ENCODE assay signal across 8 mouse cellular contexts in the genomic region with DNA sequence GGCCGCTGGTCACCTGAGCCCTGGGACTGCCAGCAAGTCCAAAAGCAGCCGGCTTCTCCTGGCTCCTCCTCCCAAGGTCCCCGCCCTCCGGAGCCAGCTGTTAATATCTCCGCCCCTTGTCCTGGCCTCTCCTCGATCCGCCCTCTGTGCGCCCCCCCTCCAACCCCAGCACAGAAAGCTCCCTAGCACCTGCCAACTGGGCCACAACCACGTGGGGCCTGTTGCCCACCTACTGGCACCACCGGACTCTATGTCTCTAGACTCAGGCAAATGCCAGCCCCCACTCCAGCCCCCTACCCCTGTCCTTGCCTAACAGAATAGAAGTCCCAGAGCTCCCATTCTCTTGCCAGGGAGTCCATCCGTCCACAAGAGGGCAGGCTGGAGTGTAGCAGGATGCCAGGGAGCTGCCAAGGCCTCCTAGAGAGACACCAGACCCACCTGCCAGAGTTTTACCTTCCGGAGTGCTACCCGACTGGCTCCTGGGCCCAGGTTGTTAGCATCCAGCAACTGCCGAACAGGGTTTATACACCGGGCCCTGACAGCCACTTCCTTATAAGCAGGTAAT. TPM values are rescaled to one million over a fixed set of nuclear protein-coding genes. Genes with fewer than 3 reads are reported as not detected.
DNase-seq lines count a peak whose midpoint lies in the region; ATAC-seq and TF ChIP-seq lines count a peak whose summit lies in the region.

No protein-coding gene starts in this region.

- ATAC-seq in hindbrain, embryonic 16.5 days: peak; percentile 77
- no peak for ATAC-seq in monocyte, adult 5-6 weeks (replicated peaks; ENCODE audit: insufficient number of reproducible peaks, low FRiP score, low TSS enrichment, poor library complexity, severe bottlenecking)

- H3K36me3 ChIP-seq in hindbrain, embryonic 16.5 days (ENCODE audit: control insufficient read depth, insufficient read depth, low read length): no peaks in the 10 kb centered on the region

- H3K4me1 ChIP-seq in hindbrain, embryonic 16.5 days (ENCODE audit: control insufficient read depth, insufficient read depth, low read depth, low read length): peaks cover 5% of the 10 kb centered on the region; the same call in 1 of the 2 replicates

- no peak overlapping the region; the same call in 1 of the 2 replicates for H3K9ac ChIP-seq in hindbrain, embryonic 16.5 days (ENCODE audit: low read depth, low read length)

- no peaks in the 10 kb centered on the region for H3K9me3 ChIP-seq in hindbrain, embryonic 16.5 days (ENCODE audit: control insufficient read depth, low read length)

- H3K27me3 ChIP-seq in hindbrain, embryonic 16.5 days (replicated peaks; ENCODE audit: control insufficient read depth, insufficient read depth, low read length): peaks cover 6% of the 10 kb centered on the region; the same call in 1 of the 2 replicates

- peak; percentile 74 to 92 for DNase-seq in adrenal gland, adult (ENCODE audit: inconsistent age in 2 of 2, low spot score in 1 of 2)
- DNase-seq in cerebellum, postnatal 36 days: peak; percentile 68 to 73
- peak; percentile 92 for DNase-seq in gastrocnemius, adult 2 months
- peak; percentile 76 to 80 for DNase-seq in left cerebral cortex, adult 18-20 months (ENCODE audit: low spot score in 2 of 2)
- DNase-seq in lung, postnatal 36 days: peak; percentile 89
- DNase-seq in right cerebral cortex, postnatal 14 days: peak; percentile 78

- 6% methylated on average over 15 of the region's 15 CpGs for WGBS in hindbrain, embryonic 16.5 days

- peak overlapping the region; percentile 75 for H3K4me3 ChIP-seq in gastrocnemius, adult 2 months
- H3K4me3 ChIP-seq in hindbrain, embryonic 16.5 days (ENCODE audit: low read length): no peak overlapping the region

- peak overlapping the region; percentile 18 for H3K4me2 ChIP-seq in hindbrain, embryonic 16.5 days (ENCODE audit: low read length)

- H3K27ac ChIP-seq in gastrocnemius, adult 2 months: peak overlapping the region; percentile 87
- no peak overlapping the region for H3K27ac ChIP-seq in hindbrain, embryonic 16.5 days (ENCODE audit: low read depth, low read length)

- intact Hi-C loops in gastrocnemius, adult 2 months (cut with DNase I): loop anchor here (10.0 kb wide), 1 partner anchor 365 kb away; no protein-coding TSS in a partner anchor

- TF ChIP-seq CTCF in gastrocnemius, adult 2 months (IDR thresholded peaks at IDR 0.05): peak; percentile 80

RNA-seq across cellular contexts. Expression of gene Acot11, which starts 4.9 kb away (rescaled TPM):
- total RNA-seq in gastrocnemius, adult 2 months (2021): 10 to 100 TPM in 1 of 2 experiments, 1 to 10 TPM in 1; 7.1 to 17.3 TPM
- polyA plus RNA-seq in hindbrain, embryonic 16.5 days (2015; fragmentation: Nextera tagmentation; extraction: Ambion mirVana): 2.7 and 3.2 TPM in 2 replicates
- total RNA-seq in left cerebral cortex, adult 18-20 months (2021): 10 to 100 TPM; 35.0 to 57.5 TPM
- total RNA-seq in monocyte, adult 5-6 weeks (2017): 6.8 to 11.0 TPM (median 8.8 TPM) in 3 replicates
